Mouse (Mus musculus): ENCODE measurements around the gene Gm11937. TPM values are rescaled to one million over a fixed set of nuclear protein-coding genes. Genes with fewer than 3 reads are reported as not detected.
"Not testable (repeated sequence)": the region's sequence is repeated elsewhere in the genome, so short reads cannot be mapped to it uniquely, and the experiment has no call there.

The Gm11937 gene
- polyA plus RNA-seq (2015; fragmentation: Nextera tagmentation; extraction: Ambion mirVana) = 4.7 and 7.0 TPM in 2 replicates

- H3K27me3 ChIP-seq; H3K9me3 ChIP-seq (replicated peaks); H3K36me3 ChIP-seq; H3K4me2 ChIP-seq (replicated peaks); H3K4me3 ChIP-seq (replicated peaks); H3K9ac ChIP-seq; H3K4me1 ChIP-seq; H3K27ac ChIP-seq (replicated peaks); ATAC-seq (ENCODE audit: insufficient number of reproducible peaks, low FRiP score, low TSS enrichment, low read depth): not testable (repeated sequence)
- WGBS = 64% methylated on average over 1 of the region's 2 CpGs
These were observed at the start of gene Gm11937 for GRCm38 (mm10) chr11:99610089-99610488. Gene Gm11937 (minus strand): TSS chr11:99610189.

GRCm38 (mm10) chr11:99659256-99659655 is 49.3 kb upstream of the Gm11937 start:
- Histone ChIP-seq H3K9me3 (replicated peaks) (no peaks in the 10 kb centered on the region), H3K4me1 (no peaks in the 10 kb centered on the region), H3K27ac (replicated peaks) (no peak overlapping the region), H3K36me3 (no peaks in the 10 kb centered on the region), H3K27me3 (no peaks in the 10 kb centered on the region), H3K9ac (no peak overlapping the region), H3K4me2 (replicated peaks) (no peak overlapping the region), H3K4me3 (replicated peaks) (no peak overlapping the region)
- WGBS = 69% methylated on average over 4 of the region's 4 CpGs
- no peak for ATAC-seq (ENCODE audit: insufficient number of reproducible peaks, low FRiP score, low TSS enrichment, low read depth)

GRCm38 (mm10) chr11:99658467-99659010 is 48.5 kb upstream of the Gm11937 start, which contains the start of gene Gm11563:
Gene Gm11563 (minus strand): TSS chr11:99658960.
- not testable (repeated sequence) for H3K36me3 ChIP-seq; H3K4me1 ChIP-seq; ATAC-seq (ENCODE audit: insufficient number of reproducible peaks, low FRiP score, low TSS enrichment, low read depth); H3K9ac ChIP-seq; H3K27ac ChIP-seq (replicated peaks); H3K4me3 ChIP-seq (replicated peaks); H3K9me3 ChIP-seq (replicated peaks); H3K4me2 ChIP-seq (replicated peaks); H3K27me3 ChIP-seq
- 55% methylated on average over 10 of the region's 10 CpGs for WGBS

- Histone ChIP-seq H3K27me3 (no peaks in the 10 kb centered on the region), H3K9me3 (replicated peaks) (no peaks in the 10 kb centered on the region), H3K9ac (no peak overlapping the region), H3K27ac (replicated peaks) (no peak overlapping the region), H3K4me1 (no peaks in the 10 kb centered on the region), H3K4me2 (replicated peaks) (no peak overlapping the region), H3K4me3 (replicated peaks) (no peak overlapping the region), H3K36me3 (no peaks in the 10 kb centered on the region)
- WGBS = 38% methylated on average over 5 of the region's 5 CpGs
- ATAC-seq (ENCODE audit: insufficient number of reproducible peaks, low FRiP score, low TSS enrichment, low read depth) = no peak
These were observed 47.1 kb upstream of the Gm11937 start for GRCm38 (mm10) chr11:99657051-99657450.

GRCm38 (mm10) chr11:99650136-99650535 is 40.1 kb upstream of the Gm11937 start, which contains the start of gene Gm11555:
Gene Gm11555 (minus strand): TSS chr11:99650236.
- WGBS = 84% methylated on average over 2 of the region's 2 CpGs

GRCm38 (mm10) chr11:99646444-99646843 is 36.5 kb upstream of the Gm11937 start:
- whole genome bisulfite sequencing = 56% methylated on average over 15 of the region's 15 CpGs
- Histone ChIP-seq H3K9me3 (replicated peaks) (no peaks in the 10 kb centered on the region), H3K9ac (no peak overlapping the region), H3K4me3 (replicated peaks) (no peak overlapping the region), H3K4me2 (replicated peaks) (no peak overlapping the region), H3K27ac (replicated peaks) (no peak overlapping the region), H3K36me3 (no peaks in the 10 kb centered on the region), H3K27me3 (no peaks in the 10 kb centered on the region), H3K4me1 (no peaks in the 10 kb centered on the region)
- no peak for ATAC-seq (ENCODE audit: insufficient number of reproducible peaks, low FRiP score, low TSS enrichment, low read depth)

More at GRCm38 (mm10) chr11:99650136-99650535, 40.1 kb upstream of the Gm11937 start, which contains the start of gene Gm11555:
- Histone ChIP-seq H3K4me1 (no peaks in the 10 kb centered on the region), H3K36me3 (no peaks in the 10 kb centered on the region), H3K4me3 (replicated peaks) (no peak within 1 kb of the TSS), H3K9me3 (replicated peaks) (no peaks in the 10 kb centered on the region), H3K27me3 (no peaks in the 10 kb centered on the region), H3K4me2 (replicated peaks) (no peak within 1 kb of the TSS), H3K9ac (no peak within 1 kb of the TSS), H3K27ac (replicated peaks) (no peak within 1 kb of the TSS)
- no peak for ATAC-seq (ENCODE audit: insufficient number of reproducible peaks, low FRiP score, low TSS enrichment, low read depth)

- H3K36me3 ChIP-seq = no peaks in the 10 kb centered on the region
- no peaks in the 10 kb centered on the region for H3K9me3 ChIP-seq (replicated peaks)
- H3K4me2 ChIP-seq (replicated peaks) = no peak overlapping the region
- no peak for ATAC-seq (ENCODE audit: insufficient number of reproducible peaks, low FRiP score, low TSS enrichment, low read depth)
- H3K27ac ChIP-seq (replicated peaks) = no peak overlapping the region
- no peaks in the 10 kb centered on the region for H3K4me1 ChIP-seq
- H3K9ac ChIP-seq = no peak overlapping the region
- H3K27me3 ChIP-seq = no peaks in the 10 kb centered on the region
- 48% methylated on average over 3 of the region's 3 CpGs for WGBS
- H3K4me3 ChIP-seq (replicated peaks) = no peak overlapping the region
These were observed 34.4 kb upstream of the Gm11937 start for GRCm38 (mm10) chr11:99644351-99644750.

- not testable (repeated sequence) for H3K9ac ChIP-seq; H3K4me3 ChIP-seq (replicated peaks); H3K27me3 ChIP-seq; H3K4me1 ChIP-seq; H3K36me3 ChIP-seq; H3K27ac ChIP-seq (replicated peaks); H3K4me2 ChIP-seq (replicated peaks); H3K9me3 ChIP-seq (replicated peaks); ATAC-seq (ENCODE audit: insufficient number of reproducible peaks, low FRiP score, low TSS enrichment, low read depth)
- WGBS = 81% methylated on average over 9 of the region's 9 CpGs
These were observed 33.7 kb upstream of the Gm11937 start, which contains the start of gene Krtap4-7 for GRCm38 (mm10) chr11:99643635-99644139. Gene Krtap4-7 (minus strand): TSS chr11:99644089.

- no peaks in the 10 kb centered on the region for H3K27me3 ChIP-seq
- no peak overlapping the region for H3K4me2 ChIP-seq (replicated peaks)
- WGBS = 10% methylated on average over 1 of the region's 1 CpGs
- H3K36me3 ChIP-seq = no peaks in the 10 kb centered on the region
- H3K9ac ChIP-seq = no peak overlapping the region
- no peak overlapping the region for H3K4me3 ChIP-seq (replicated peaks)
- H3K9me3 ChIP-seq (replicated peaks) = no peaks in the 10 kb centered on the region
- no peaks in the 10 kb centered on the region for H3K4me1 ChIP-seq
- no peak for ATAC-seq (ENCODE audit: insufficient number of reproducible peaks, low FRiP score, low TSS enrichment, low read depth)
- H3K27ac ChIP-seq (replicated peaks) = no peak overlapping the region
These were observed 30.9 kb upstream of the Gm11937 start for GRCm38 (mm10) chr11:99640926-99641325.

- Histone ChIP-seq H3K4me2 (replicated peaks) (no peak overlapping the region), H3K36me3 (no peaks in the 10 kb centered on the region), H3K9me3 (replicated peaks) (no peaks in the 10 kb centered on the region), H3K4me1 (peaks cover 3% of the 10 kb centered on the region; the same call in 1 of the 2 replicates), H3K27ac (replicated peaks) (no peak overlapping the region), H3K9ac (no peak overlapping the region), H3K27me3 (no peaks in the 10 kb centered on the region), H3K4me3 (replicated peaks) (no peak overlapping the region)
- ATAC-seq (ENCODE audit: insufficient number of reproducible peaks, low FRiP score, low TSS enrichment, low read depth) = no peak; the same call in 1 of the 2 replicates
- 57% methylated on average over 1 of the region's 1 CpGs for WGBS
These were observed 27.1 kb upstream of the Gm11937 start for GRCm38 (mm10) chr11:99637086-99637485.

GRCm38 (mm10) chr11:99634653-99635134 is 24.7 kb upstream of the Gm11937 start, which contains the start of gene Krtap4-2:
Gene Krtap4-2 (minus strand): TSS chr11:99635084.
- WGBS = 18% methylated on average over 8 of the region's 8 CpGs
- Histone ChIP-seq H3K4me1 (peaks cover 3% of the 10 kb centered on the region; the same call in 1 of the 2 replicates), H3K4me2 (replicated peaks) (0 out of 2 replicates have a peak within 1 kb of the TSS, but pooled peaks have one; percentile 15), H3K36me3 (no peaks in the 10 kb centered on the region), H3K9me3 (replicated peaks) (no peaks in the 10 kb centered on the region), H3K9ac (no peak within 1 kb of the TSS), H3K4me3 (replicated peaks) (no peak within 1 kb of the TSS), H3K27ac (replicated peaks) (0 out of 2 replicates have a peak within 1 kb of the TSS, but pooled peaks have one; percentile 22), H3K27me3 (no peaks in the 10 kb centered on the region)
- no peak for ATAC-seq (ENCODE audit: insufficient number of reproducible peaks, low FRiP score, low TSS enrichment, low read depth)
